Mouse (Mus musculus) megakaryocyte, adult 5-6 weeks (primary cell): Measurements from ENCODE around the gene Rce1. TPM values are rescaled to one million over a fixed set of nuclear protein-coding genes. Genes with fewer than 3 reads are reported as not detected.

Source experiments
- total RNA-seq, 2 experiments: library from RNA; stranded (forward) in 1 of 2; stranded (reverse) in 1 of 2; fragments of 153-499, 151-499 nt in 1 of 2; fragments of 221-1000, 200-1000 nt in 1 of 2; gene quantifications; 2 replicates each; pipeline versions ENCODE4 v1.2.3 to v1.2.4; 2015 to 2017

Rce1 gene
- total RNA-seq, 2 experiments from 2014 or later, result 20.0 to 23.4 TPM

Other genes starting within 250 kb of the Rce1 start
- 60.4 and 63.0 TPM in 2 replicates for gene Kdm2a, start 227.4 kb downstream of the Rce1 start, total RNA-seq (2015)
- gene Kdm2a, start 227.4 kb downstream of the Rce1 start, total RNA-seq (2017), result 54.7 and 72.5 TPM in 2 replicates
- gene Rhod, start 186.2 kb downstream of the Rce1 start, total RNA-seq (2015), result not detected in 2 replicates
- not detected in 2 replicates for gene Rhod, start 186.2 kb downstream of the Rce1 start, total RNA-seq (2017)
- not detected in 2 replicates for gene Syt12, start 148.2 kb downstream of the Rce1 start, total RNA-seq (2015)
- gene Syt12, start 148.2 kb downstream of the Rce1 start, total RNA-seq (2017), result not detected in 2 replicates
- not detected in 2 replicates for gene 2010003K11Rik, start 127.1 kb downstream of the Rce1 start, total RNA-seq (2015)
- gene 2010003K11Rik, start 127.1 kb downstream of the Rce1 start, total RNA-seq (2017), result not detected in 2 replicates
- 0.22 and 0.64 TPM in 2 replicates for gene Pcx, start 115.2 kb downstream of the Rce1 start, total RNA-seq (2015)
- 0.62 and 0.69 TPM in 2 replicates for gene Pcx, start 115.2 kb downstream of the Rce1 start, total RNA-seq (2017)
- 0.09 and 0.30 TPM in 2 replicates for gene Lrfn4, start 10.0 kb downstream of the Rce1 start, total RNA-seq (2015)
- gene Lrfn4, start 10.0 kb downstream of the Rce1 start, total RNA-seq (2017), result 0.29 and 0.65 TPM in 2 replicates
- gene Gm960, start 73.0 kb upstream of the Rce1 start, total RNA-seq (2015), result not detected in 2 replicates
- not detected in 2 replicates for gene Gm960, start 73.0 kb upstream of the Rce1 start, total RNA-seq (2017)
- not detected in 2 replicates for gene Sptbn2, start 85.5 kb upstream of the Rce1 start, total RNA-seq (2015)
- not detected in 2 replicates for gene Sptbn2, start 85.5 kb upstream of the Rce1 start, total RNA-seq (2017)
- 13.3 and 14.9 TPM in 2 replicates for gene Rbm4b, start 130.9 kb upstream of the Rce1 start, total RNA-seq (2015)
- 10.8 and 14.2 TPM in 2 replicates for gene Rbm4b, start 130.9 kb upstream of the Rce1 start, total RNA-seq (2017)
- gene Rbm4, start 168.3 kb upstream of the Rce1 start, total RNA-seq (2015), result 22.5 and 30.0 TPM in 2 replicates
- 45.2 and 51.7 TPM in 2 replicates for gene Rbm4, start 168.3 kb upstream of the Rce1 start, total RNA-seq (2017)
- 13.2 and 22.5 TPM in 2 replicates for gene Gm21992, start 186.0 kb upstream of the Rce1 start, total RNA-seq (2015)
- 34.1 and 52.3 TPM in 2 replicates for gene Gm21992, start 186.0 kb upstream of the Rce1 start, total RNA-seq (2017)
- 25.3 and 30.6 TPM in 2 replicates for gene Rbm14, start 186.0 kb upstream of the Rce1 start, total RNA-seq (2015)
- 13.1 and 13.8 TPM in 2 replicates for gene Rbm14, start 186.0 kb upstream of the Rce1 start, total RNA-seq (2017)
- gene Ccs, start 213.7 kb upstream of the Rce1 start, total RNA-seq (2015), result 20.0 and 22.0 TPM in 2 replicates
- gene Ccs, start 213.7 kb upstream of the Rce1 start, total RNA-seq (2017), result 24.1 and 26.6 TPM in 2 replicates
- not detected in 2 replicates for gene Ccdc87, start 213.7 kb upstream of the Rce1 start, total RNA-seq (2015)
- gene Ccdc87, start 213.7 kb upstream of the Rce1 start, total RNA-seq (2017), result not detected in 2 replicates
- 0.09 TPM in 1 of 2 replicates, not detected in the other for gene Ctsf, start 229.5 kb upstream of the Rce1 start, total RNA-seq (2015)
- 0.08 and 0.44 TPM in 2 replicates for gene Ctsf, start 229.5 kb upstream of the Rce1 start, total RNA-seq (2017)